Mouse (Mus musculus) liver, adult 2 months (tissue): ENCODE measurements around the gene Reep3.

Experiments
- CTCF ChIP-seq: fragments of 200-500 bp; IDR thresholded peaks from 2 replicates; pipeline ENCODE4 v1.5.1; 2011; ENCODE audit warnings: low read depth, low read length, control low read depth
- POLR2A ChIP-seq: fragments of 200-500 bp; IDR thresholded peaks from 2 replicates; pipeline ENCODE4 v1.6.1; 2011; ENCODE audit warnings: low read length, control low read depth; ENCODE audit not compliant: insufficient read depth; ENCODE audit errors: extremely low read depth

DNA sequence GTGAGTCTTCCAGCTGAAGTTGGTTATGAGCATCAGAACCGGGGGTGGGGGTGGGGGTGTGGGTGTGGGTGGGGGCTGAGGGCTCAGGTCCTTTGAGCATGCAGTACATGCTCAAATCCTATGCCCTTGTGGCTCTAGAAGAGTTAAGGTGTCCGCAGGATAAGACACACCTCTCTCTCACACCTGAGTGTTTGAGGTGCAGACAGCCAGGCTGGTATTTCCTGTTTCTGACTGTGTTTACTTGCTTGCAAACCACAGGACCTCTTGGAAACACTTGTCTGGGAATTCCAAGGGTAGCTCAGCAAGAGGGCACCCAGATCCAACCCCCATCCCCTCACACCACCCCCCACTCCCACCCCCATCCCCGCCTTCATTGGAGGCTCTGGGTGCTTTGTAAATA is 106.2 kb downstream of the Reep3 start:
- TF ChIP-seq POLR2A (no peak), CTCF (no peak)
